Mouse (Mus musculus): ENCODE results near the gene Fxyd6.

The Fxyd6 gene

DNA sequence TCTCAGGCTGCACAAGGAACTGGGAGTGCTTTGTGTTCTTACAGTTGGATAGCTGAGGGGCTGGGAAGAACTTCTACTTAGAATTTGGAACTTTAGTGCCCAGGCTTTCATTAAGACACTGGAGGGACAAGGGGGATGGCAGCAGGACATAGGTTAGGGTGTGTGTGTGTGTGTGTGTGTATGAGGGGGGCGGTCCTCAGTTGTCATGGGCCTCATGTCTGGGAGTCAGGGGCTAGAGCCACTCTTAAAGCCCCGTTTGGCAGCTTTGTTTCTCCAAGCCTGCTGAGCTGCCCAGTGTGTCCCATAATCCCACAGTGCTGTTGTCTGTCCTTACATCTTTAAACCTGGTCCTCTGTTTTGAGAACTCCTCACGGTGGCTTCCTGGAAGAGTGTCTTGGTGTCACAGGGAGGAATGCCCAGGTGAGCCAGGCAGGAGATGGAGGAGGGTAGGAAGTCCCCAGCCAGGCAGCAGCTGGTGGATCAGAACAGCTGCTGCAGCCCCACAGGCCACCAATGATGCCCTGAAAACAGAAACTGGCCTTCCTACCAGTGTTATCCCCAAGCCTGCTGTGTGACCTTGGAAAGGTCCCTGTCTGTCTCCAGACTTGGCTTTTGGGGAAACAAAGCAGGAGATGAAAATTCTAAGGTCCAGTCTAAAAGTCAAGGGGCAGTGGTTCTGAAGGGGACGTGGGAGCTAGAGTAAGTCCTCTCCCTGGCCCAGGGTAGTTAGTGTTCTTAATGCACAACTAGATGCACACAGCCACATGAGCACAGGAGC, 42.9 kb downstream of the Fxyd6 start:
- no peak for DNase-seq

- DNase-seq = no peak
Measured at GRCm38 (mm10) chr9:45413478-45414140, 43.6 kb downstream of the Fxyd6 start.

GRCm38 (mm10) chr9:45415912-45416311, 45.9 kb downstream of the Fxyd6 start:
- DNase-seq = peak; percentile 71

- DNase-seq = peak; percentile 71
Measured at GRCm38 (mm10) chr9:45417245-45417644, 47.3 kb downstream of the Fxyd6 start.

GRCm38 (mm10) chr9:45418252-45418651, 48.3 kb downstream of the Fxyd6 start:
- no peak for DNase-seq

GRCm38 (mm10) chr9:45421209-45421608, 51.2 kb downstream of the Fxyd6 start:
- DNase-seq = no peak

GRCm38 (mm10) chr9:45422761-45423298, 52.8 kb downstream of the Fxyd6 start:
- DNase-seq = peak; percentile 64

GRCm38 (mm10) chr9:45426456-45426855, 56.5 kb downstream of the Fxyd6 start, which contains the start of gene Dscaml1:
TSS of gene Dscaml1 (plus strand) at chr9:45426628.
- DNase-seq = peak; percentile 84

GRCm38 (mm10) chr9:45429392-45429791, 59.4 kb downstream of the Fxyd6 start:
- DNase-seq = no peak

GRCm38 (mm10) chr9:45429951-45430697, 60.1 kb downstream of the Fxyd6 start:
- DNase-seq = peak; percentile 64

- DNase-seq = peak; percentile 54
Measured at GRCm38 (mm10) chr9:45430698-45430959, 60.6 kb downstream of the Fxyd6 start.

DNA sequence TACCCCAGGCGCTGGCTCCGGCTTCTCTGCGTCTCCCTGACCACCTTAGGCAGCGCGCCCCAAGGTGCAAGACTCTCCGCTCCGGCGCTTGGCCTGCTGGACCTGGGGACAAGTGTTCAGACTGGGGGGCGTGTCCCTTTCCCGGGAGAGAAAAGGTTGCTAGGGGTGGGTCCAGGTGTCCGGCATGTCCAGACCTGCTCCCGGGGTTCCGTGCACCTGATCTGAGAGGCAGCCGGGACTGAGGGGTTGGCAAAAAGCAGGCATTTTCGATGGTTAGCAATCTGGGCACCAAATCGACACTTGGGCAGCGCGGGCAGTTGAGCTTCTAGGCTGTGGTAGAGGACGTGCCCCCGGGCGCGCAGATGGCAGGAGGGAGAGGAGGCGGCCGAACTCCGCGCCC, 61.2 kb downstream of the Fxyd6 start:
- peak; percentile 70 for DNase-seq

GRCm38 (mm10) chr9:45432639-45433038, 62.7 kb downstream of the Fxyd6 start:
- DNase-seq = peak; percentile 50

DNA sequence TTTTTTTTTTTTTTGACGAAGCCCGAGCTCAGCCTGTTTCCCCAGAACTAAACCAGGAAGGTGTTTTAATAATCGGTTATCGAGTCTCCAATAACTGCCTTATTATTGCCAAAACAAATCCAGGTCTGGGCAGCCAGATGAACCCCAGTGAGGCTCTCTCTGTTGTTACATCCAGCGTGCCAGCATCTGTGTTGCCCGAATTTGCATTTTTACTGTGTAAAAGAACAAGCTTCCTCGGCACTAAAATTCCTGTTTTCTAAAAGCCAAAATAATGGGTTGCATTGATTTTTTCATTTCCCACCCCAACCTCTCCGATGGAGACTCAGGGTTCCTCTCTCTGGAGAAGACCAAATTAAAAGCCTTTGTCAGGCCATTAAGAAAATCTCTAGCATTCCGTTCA, 63.1 kb downstream of the Fxyd6 start:
- no peak for DNase-seq

DNA sequence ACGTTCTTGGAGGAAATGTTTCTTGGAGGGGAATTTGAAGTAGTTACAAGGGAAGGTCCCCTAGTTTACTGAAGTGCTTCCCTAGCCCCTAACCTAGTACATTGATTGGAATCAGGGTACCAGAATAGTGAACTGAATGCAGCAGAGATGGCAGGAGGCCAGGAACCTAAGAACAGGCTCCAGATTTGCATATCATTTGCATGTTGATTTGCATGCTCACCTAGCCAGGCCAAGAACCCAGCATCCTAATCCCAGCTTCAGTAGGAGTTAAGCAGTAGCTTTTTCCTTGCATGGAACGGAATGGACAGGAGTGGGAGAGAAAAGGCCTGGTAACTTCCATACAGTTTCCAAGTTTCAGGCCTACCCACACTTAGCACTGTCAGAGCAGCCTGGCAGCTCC, 64.2 kb downstream of the Fxyd6 start:
- no peak for DNase-seq

GRCm38 (mm10) chr9:45439025-45439424, 69.0 kb downstream of the Fxyd6 start:
- DNase-seq = no peak

DNA sequence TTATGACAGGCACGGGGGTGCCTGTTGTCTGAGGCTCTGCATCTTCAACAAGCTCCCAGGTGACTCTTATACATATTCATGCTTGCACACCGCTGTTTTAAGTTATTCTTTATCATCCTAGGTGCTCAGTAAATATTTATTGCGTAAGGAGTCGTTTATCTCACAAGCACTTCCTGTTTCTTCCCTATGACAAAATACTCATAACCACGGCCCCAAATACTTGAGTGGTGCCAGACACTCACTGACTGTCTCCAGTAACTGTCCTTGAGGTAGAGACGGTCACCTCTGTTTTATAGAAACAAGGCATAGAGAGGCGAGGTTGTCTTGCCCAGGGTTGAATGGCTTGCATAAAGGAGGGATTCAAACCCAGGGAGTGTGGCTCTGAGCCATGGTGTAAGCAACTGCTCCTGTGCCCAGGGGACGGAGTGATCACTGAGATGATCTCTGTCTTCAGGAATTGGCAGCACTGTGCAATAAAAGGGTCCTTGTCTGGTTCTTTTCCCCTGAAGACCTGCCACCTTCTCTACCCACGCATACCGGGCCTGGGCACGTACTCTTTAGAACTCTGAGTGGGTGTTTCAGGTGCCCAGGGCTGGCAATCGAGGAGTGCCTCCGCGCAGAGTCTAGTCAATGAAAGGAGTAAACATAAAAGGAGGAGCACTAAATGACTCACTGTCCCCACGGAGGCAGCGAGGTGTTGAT, 70.2 kb downstream of the Fxyd6 start:
- DNase-seq = no peak

- DNase-seq = no peak
Measured at GRCm38 (mm10) chr9:45444251-45444798, 74.3 kb downstream of the Fxyd6 start.
